Mouse (Mus musculus) ES-E14 (cell line): ENCODE data around the gene Tnks1bp1.

Source experiments
- CHD2 ChIP-seq: IDR thresholded peaks from 2 replicates; pipeline ENCODE4 v1.6.1; 2014; ENCODE audit warnings: mild to moderate bottlenecking, low read depth, low read length, inconsistent platforms
- HCFC1 ChIP-seq: IDR thresholded peaks from 2 replicates; pipeline ENCODE4 v1.6.1; 2012; ENCODE audit warnings: low read length, inconsistent platforms, borderline replicate concordance; ENCODE audit not compliant: insufficient read depth
- MAFK ChIP-seq: IDR thresholded peaks from 2 replicates; pipeline ENCODE4 v1.6.1; 2014; ENCODE audit warnings: mild to moderate bottlenecking, low read depth, low read length, inconsistent platforms; ENCODE audit not compliant: insufficient read depth
- ZC3H11A ChIP-seq: IDR thresholded peaks from 2 replicates; pipeline ENCODE4 v1.6.1; 2012; ENCODE audit warnings: low read depth, mild to moderate bottlenecking, inconsistent platforms, low read length, borderline replicate concordance

DNA sequence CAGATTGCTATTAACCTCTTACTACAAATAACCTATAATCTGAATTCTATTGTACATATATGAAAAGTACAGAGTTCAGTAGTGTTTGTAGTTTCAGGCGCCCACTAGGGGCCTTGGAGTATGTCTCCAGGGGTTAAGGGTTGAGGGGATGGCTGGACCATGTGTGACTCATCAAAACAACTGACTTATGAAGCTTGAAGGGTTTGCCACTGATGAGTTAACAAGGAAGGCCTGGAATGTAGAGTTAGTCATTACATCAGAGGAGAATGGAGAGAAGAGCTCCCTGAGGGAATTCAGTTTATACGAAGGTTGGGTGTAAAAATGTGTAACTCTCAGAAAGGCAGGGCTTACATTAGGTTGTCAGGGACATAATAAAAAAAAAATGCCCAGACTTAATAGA is 50.2 kb downstream of the Tnks1bp1 start:
- TF ChIP-seq HCFC1 (no peak), CHD2 (no peak), ZC3H11A (no peak), MAFK (no peak)
